Mouse (Mus musculus) monocyte, adult 5-6 weeks (primary cell): ENCODE data around the gene H6pd. TPM values are rescaled to one million over a fixed set of nuclear protein-coding genes. Genes with fewer than 3 reads are reported as not detected.

Experiments used
- ATAC-seq: fragments of 153-309, 156-312 bp; replicated peaks from 2 replicates; pipeline ENCODE4 v1.8.0; 2017; ENCODE audit warnings: mild to moderate bottlenecking; ENCODE audit not compliant: low TSS enrichment, insufficient number of reproducible peaks, severe bottlenecking, poor library complexity, low FRiP score
- total RNA-seq: library from RNA; stranded (forward); fragments of 200-1000, 200-491, 200-594 nt; gene quantifications from 3 replicates; pipeline ENCODE4 v1.2.3, GENCODE M21; 2017

Gene H6pd
- total RNA-seq, 1 experiment from 2014 or later: 19.1 TPM

- ATAC-seq: 0 out of 2 replicates have a peak, but pooled peaks have one; percentile 16
Observed at GRCm38 (mm10) chr4:150030449-150031233, 21.8 kb upstream of the H6pd start.

DNA sequence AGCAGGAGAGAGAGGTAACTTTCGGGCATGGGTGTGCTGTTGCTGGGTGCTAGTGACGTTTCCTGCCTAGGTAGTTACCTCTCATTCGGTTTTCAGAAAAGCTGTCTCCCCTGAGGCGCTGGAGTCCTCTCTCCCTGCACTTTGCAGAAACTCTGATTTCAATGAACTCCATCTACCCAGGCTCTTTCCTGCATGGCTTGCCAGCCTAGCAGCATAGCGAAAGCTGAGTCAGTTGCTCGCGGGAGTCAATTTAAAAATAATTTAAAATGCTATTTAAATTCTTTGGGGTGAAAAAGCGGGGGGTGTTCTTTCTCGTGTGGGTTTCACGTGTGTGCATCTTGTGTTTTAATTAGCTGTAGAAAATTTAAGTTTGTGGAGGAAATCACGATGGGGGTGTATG is 21.1 kb upstream of the H6pd start:
- no peak for ATAC-seq

- no peak for ATAC-seq
Observed at GRCm38 (mm10) chr4:150023518-150023917, 14.7 kb upstream of the H6pd start.

GRCm38 (mm10) chr4:150019741-150020380 is 11.0 kb upstream of the H6pd start:
- ATAC-seq: no peak

DNA sequence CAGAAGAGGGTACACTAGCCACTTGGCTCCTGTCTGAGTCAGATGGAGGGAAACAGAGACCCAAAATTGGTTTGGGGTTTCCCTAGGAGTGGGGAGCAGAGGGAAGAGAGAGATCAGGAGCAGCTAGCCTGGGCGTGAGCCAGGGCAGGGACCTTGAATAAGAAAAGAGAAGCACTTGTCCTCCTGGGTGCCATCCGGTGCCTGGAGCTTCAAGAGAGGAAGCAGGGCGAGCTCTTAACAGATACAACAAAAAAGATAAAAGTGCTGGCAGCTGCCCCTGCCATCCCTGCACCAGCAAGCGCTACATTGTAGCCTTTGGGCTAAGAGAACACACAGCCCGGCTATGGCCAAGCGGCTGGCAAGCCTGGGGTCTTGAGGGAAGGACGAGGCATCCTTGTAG is 6.6 kb upstream of the H6pd start:
- no peak for ATAC-seq

DNA sequence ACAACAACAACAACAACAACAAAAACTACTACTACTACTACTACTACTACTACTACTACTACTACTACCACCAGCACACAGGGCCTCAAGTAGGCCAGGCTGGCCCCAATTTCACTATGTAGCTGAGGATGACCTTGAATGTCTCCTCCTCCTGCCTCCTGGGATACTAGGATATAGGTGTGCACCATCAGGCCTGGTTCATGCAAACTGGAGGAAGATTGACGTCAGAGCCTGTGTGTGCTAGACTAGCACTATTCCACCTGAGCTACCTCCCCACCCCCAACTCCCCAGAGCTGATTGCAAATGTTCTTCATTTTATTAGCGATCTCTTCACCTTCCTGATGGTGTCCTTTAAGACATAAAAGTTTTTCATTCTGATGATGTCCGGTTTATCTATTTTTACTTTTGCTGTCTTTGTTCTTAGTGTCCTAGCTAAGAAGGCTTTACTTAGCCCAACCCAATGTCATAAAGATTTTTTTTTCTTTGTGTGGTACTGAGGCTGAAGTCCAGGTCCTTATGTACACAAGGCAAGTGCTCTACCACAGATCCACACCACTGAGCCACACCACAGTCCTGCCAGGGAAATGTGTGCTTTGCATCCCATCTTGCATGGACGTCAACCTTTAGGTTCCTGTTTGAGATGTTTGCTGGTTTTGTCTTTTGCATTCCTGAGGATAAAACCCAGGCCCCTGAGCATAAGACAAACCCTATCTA is 5.7 kb upstream of the H6pd start:
- no peak for ATAC-seq

- ATAC-seq: no peak
Observed at GRCm38 (mm10) chr4:150013805-150014204, 5.0 kb upstream of the H6pd start.

DNA sequence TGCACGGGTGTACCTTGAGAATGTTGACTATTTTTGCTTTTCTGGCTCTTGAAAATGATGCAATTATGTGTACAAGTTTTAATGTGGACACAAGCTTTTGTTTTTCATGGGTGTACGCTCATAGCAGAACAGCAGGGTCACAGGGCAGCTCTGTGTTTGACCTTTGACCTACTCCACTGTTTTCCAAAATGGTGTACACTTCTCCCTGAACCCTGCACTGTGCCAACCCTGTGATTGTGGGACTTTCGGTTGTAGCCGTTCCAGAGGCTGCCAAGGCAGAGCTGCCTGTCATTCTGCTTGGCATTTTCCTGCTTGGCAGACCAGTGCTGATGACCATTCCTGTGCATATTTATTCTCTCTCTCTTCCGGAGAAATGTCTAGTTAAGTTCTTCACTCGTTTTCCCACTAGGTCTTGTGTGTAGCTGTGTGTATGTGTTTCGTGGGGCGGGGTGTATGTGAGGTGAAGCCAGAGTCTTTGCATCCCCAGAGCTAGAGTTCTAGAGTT is 4.4 kb upstream of the H6pd start:
- no peak for ATAC-seq

GRCm38 (mm10) chr4:150012322-150012723 is 3.5 kb upstream of the H6pd start:
- no peak for ATAC-seq

DNA sequence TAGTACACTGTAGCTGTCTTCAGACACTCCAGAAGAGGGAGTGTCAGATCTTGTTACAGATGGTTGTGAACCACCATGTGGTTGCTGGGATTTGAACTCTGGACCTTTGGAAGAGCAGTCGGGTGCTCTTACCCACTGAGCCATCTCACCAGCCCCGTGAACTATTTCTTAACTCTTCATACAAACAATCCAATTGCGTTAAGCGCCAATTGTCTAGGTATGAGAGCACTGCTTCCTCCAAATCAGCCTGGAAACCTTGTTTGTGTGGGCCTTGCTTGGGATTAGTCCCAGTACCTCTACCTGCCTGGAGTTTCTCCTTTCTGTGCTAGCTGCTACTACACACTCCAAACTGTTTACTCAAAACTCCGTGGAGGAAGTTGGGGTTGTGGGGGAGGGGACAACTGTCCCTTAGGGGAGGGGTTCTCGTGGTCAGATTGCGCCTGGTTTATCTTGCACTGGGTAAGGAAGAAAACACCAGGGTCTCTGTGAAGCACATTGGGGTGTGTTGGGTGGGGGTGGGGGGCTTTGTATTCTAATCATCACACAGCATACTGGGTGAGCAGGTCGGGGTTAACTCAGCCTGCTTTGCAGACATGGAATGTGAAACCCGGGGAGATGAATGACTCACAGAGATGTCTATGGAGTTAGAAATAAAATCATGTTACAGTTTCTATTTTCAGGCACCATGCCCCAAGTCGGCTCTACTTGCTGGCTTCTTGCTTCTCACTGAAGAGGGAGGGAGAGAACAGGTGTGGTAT is 2.9 kb upstream of the H6pd start:
- no peak for ATAC-seq

GRCm38 (mm10) chr4:150010054-150010730 is 1.4 kb upstream of the H6pd start:
- ATAC-seq: no peak

- ATAC-seq: no peak
Observed at GRCm38 (mm10) chr4:150009587-150009930, 736 bp upstream of the H6pd start.

DNA sequence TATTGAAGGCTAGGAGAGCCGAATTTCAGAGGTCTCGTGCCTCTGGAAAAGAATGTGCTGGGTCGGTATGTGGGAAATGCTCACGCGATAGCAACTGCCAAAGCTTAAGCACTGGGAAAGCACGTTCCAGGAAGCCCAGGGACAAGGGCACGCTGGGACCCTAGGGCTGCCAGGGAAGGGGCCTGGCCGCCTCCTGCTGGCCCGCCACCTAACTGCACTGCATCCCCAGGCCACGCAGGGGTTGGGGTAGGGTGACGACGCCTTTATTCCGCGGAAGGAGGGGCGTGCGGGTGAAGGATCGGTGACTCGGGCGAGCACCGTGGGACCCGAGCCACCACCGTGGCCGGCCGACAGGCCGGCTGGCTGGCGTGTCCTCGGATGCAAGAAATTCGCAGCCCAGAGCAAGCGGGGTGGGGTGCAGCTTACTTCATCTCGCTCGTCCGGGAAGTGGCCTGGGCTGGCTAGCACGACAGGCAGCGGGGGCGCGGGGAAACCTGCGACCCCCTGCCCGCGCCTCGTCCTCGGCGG is 434 bp downstream of the H6pd start:
- ATAC-seq: peak; percentile 58

DNA sequence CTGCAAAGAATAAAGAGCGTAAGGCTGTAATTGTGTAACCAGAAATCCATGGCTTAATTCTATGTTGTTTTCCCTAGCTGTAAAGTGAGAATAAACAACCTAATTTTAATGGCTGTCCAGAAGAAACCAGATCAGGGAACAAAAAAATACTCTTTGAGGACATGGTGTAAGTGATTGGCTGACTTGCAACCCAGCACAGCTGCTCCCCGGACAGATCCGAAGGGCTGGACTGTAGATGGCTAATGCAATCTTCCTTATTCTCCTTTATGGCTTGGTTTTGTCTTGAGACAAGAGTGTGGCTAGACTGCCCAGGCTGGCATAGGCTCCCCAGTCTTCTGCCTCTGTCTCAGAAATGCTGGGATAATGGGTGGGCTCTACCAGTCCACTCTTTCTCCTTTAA is 1.4 kb downstream of the H6pd start:
- no peak for ATAC-seq

DNA sequence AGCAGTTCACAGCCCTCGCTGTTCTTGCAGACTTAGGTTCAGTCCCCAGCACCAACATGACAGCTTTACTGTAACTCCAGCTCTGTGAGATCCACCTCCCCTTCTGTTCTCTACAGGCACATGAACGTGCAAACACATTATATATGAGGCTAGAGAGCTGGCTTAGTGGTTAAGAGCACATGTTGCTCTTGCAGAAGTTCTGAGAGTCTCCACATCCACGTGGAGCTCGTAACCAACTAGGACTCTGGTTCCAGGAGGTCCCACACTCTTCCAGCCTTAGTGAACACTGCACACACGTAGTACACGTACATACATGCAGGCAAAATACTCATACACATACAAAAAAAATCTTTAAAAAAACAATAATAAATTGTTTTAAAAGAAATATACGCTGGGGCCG is 1.8 kb downstream of the H6pd start:
- no peak for ATAC-seq

DNA sequence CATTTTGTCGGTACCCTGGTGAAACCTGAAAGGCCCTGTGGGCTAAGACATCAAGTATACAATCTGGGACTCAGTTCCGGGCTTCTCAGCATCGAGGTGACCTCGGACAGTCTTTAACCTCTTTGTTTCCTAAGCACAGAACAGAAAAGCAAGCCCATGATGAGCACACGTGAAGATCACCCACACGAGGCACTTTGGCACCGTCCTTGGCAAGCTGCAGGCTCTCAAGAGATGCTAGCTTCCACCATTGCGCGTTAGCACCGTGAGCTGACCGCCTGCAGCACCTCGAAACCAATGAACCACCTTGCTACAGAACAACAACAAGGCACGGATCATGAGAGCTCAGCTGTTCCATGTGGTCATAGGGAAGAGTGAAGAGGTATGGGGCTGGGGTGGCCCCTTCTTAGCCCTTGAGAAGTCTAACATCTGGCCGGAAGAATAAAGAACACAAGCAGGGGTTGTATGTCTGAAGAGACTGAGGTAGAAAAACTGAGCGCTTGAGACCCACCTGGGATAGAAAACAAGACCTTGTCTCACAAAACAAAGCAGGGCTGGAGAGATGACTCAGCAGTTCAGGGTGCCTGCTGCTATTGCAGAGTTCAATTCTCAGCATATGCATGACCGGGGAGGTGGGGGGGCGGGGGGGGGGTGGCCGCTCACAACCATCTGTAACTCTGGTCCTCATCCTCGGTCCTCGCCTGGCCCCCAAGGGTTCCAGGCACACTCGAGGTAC is 2.5 kb downstream of the H6pd start:
- no peak for ATAC-seq

GRCm38 (mm10) chr4:150005231-150005630 is 3.6 kb downstream of the H6pd start:
- no peak for ATAC-seq

GRCm38 (mm10) chr4:150003641-150004040 is 5.2 kb downstream of the H6pd start:
- no peak for ATAC-seq
